Mouse (Mus musculus): Measurements from ENCODE around the gene Acvr1. TPM values are rescaled to one million over a fixed set of nuclear protein-coding genes. Genes with fewer than 3 reads are reported as not detected.

The Acvr1 gene
- total and polyA plus RNA-seq, 2 experiments from 2014 or later, result 4.1 to 10.0 TPM

DNA sequence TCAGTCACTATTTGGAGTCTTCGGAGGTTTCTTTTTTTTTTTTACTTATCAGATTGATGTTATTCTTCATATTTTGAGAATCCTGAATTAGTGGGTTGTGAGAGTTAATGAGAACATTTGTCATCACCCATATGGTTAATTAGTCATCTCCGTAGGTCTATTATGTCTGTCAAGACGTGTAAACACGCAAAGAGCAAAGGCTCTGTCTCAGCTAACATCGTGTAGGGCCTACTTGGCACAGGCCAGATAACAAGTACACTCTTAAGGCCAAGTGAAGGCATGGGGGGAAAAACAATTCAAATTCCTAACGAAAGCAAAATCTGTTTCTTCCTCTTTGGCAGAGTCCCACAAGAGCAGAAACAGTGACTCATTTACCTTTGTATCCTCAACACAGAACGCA is 178.4 kb downstream of the Acvr1 start:
- no peaks in the 10 kb centered on the region for H3K27me3 ChIP-seq (ENCODE audit: insufficient read depth, low read length)
- H3K36me3 ChIP-seq (ENCODE audit: insufficient read depth, low read length), result no peaks in the 10 kb centered on the region
- H3K4me1 ChIP-seq (ENCODE audit: insufficient read depth, low read length), result no peaks in the 10 kb centered on the region
- no peak overlapping the region for H3K9ac ChIP-seq (replicated peaks; ENCODE audit: low read length, poor library complexity, severe bottlenecking)
- ATAC-seq (ENCODE audit: low FRiP score) (no peak), DNase-seq (ENCODE audit: low spot score) (no peak)
- no peak overlapping the region for H3K27ac ChIP-seq (ENCODE audit: low read depth, low read length)
- no peak overlapping the region for H3K4me3 ChIP-seq (ENCODE audit: low read depth, low read length)
- H3K4me2 ChIP-seq (ENCODE audit: low read depth, low read length, poor library complexity, severe bottlenecking), result no peak overlapping the region
- WGBS, result 90% methylated on average over 7 of the region's 7 CpGs
- no peaks in the 10 kb centered on the region for H3K9me3 ChIP-seq (ENCODE audit: low read length)
- no peak for TF ChIP-seq CTCF (IDR thresholded peaks at IDR 0.05)

DNA sequence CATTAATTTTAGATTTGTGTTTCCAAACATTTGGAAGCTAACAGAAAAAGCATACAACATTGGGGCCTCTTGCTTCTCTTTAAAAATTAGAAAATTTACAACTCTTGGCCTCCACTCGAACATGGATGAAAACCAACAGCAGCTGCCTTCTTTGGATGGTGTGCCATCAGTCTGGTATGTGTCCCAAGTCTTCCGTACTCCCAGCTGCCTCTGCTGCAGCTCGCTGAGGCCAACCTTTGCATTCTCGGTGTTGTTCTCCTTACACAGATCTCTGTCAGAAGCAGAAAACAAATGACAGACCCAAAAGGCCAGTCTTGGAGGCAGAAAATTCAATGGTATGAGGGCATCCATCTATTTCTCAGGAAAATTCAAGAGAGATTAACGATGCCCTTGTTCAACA is 186.9 kb downstream of the Acvr1 start:
- DNase-seq (ENCODE audit: low spot score) (no peak), ATAC-seq (ENCODE audit: low FRiP score) (no peak)
- Histone ChIP-seq H3K4me1 (ENCODE audit: insufficient read depth, low read length) (no peaks in the 10 kb centered on the region), H3K36me3 (ENCODE audit: insufficient read depth, low read length) (no peaks in the 10 kb centered on the region), H3K9ac (replicated peaks; ENCODE audit: low read length, poor library complexity, severe bottlenecking) (no peak overlapping the region), H3K27me3 (ENCODE audit: insufficient read depth, low read length) (no peaks in the 10 kb centered on the region), H3K4me2 (ENCODE audit: low read depth, low read length, poor library complexity, severe bottlenecking) (no peak overlapping the region), H3K27ac (ENCODE audit: low read depth, low read length) (no peak overlapping the region), H3K9me3 (ENCODE audit: low read length) (no peaks in the 10 kb centered on the region), H3K4me3 (ENCODE audit: low read depth, low read length) (no peak overlapping the region)
- 84% methylated on average over 5 of the region's 5 CpGs for WGBS
- TF ChIP-seq CTCF (IDR thresholded peaks at IDR 0.05), result no peak

DNA sequence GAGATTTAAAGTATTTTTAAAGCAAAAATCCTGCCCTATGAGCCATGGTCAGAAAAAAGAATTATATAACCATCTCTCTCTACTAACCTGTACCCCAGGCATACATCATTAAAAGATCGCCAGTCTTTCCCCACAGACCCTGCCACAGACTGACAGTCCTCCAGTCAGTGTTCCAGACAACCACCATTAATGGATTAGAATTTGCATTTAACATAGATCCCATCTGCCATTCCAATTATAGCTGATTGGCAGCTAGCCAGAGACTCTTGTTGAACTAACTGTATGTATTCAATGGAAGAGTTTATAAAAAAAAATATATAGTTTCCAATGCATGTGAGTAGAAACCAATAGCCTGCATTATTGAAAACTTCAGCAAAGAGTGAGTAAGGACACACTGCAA is 187.5 kb downstream of the Acvr1 start:
- DNase-seq (ENCODE audit: low spot score) (no peak), ATAC-seq (ENCODE audit: low FRiP score) (no peak)
- H3K27me3 ChIP-seq (ENCODE audit: insufficient read depth, low read length), result no peaks in the 10 kb centered on the region
- no peak overlapping the region for H3K4me2 ChIP-seq (ENCODE audit: low read depth, low read length, poor library complexity, severe bottlenecking)
- no peak for TF ChIP-seq CTCF (IDR thresholded peaks at IDR 0.05)
- H3K9ac ChIP-seq (replicated peaks; ENCODE audit: low read length, poor library complexity, severe bottlenecking), result no peak overlapping the region
- H3K36me3 ChIP-seq (ENCODE audit: insufficient read depth, low read length), result no peaks in the 10 kb centered on the region
- no peaks in the 10 kb centered on the region for H3K9me3 ChIP-seq (ENCODE audit: low read length)
- 46% methylated on average over 1 of the region's 1 CpGs for WGBS
- H3K4me3 ChIP-seq (ENCODE audit: low read depth, low read length), result no peak overlapping the region
- no peaks in the 10 kb centered on the region for H3K4me1 ChIP-seq (ENCODE audit: insufficient read depth, low read length)
- no peak overlapping the region for H3K27ac ChIP-seq (ENCODE audit: low read depth, low read length)

DNA sequence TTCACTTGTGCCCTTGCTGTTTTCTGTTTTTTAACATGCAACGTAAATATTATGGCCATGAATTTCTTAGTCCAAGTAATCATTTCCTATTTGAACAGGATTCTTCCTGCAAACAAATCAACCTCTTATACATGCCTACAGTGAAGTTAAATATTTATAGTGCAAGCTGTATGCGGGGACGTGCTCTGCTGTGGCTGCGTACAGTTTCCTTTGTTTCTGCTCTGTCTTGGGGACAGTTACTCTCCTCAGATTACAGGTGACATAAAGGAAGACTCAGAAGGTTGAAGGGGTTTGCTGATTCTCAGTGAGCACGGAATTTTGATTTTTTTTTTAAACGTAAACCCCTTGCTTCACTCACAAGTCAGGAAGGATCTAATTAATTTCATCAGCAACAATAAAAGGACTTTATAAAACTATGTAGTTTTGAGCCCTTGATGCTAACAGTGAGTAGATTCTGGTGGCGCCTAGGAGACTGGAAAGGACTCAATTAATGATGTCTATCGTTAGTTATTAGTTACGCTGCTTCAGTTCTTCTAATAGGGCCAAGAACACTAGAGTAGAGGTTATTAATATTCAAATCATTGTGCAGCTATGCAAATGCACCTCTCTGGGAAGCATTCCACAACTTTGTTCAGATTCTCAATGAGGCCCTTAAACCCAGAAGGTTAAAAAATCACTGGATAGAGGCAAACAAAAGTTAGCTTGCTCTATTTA is 189.4 kb downstream of the Acvr1 start:
- H3K27ac ChIP-seq (ENCODE audit: low read depth, low read length), result no peak overlapping the region
- WGBS, result 51% methylated on average over 9 of the region's 9 CpGs
- no peak overlapping the region for H3K4me2 ChIP-seq (ENCODE audit: low read depth, low read length, poor library complexity, severe bottlenecking)
- 0 out of 2 replicates have a peak, but pooled peaks have one; percentile 27 for ATAC-seq (ENCODE audit: low FRiP score)
- H3K27me3 ChIP-seq (ENCODE audit: insufficient read depth, low read length), result no peaks in the 10 kb centered on the region
- H3K4me1 ChIP-seq (ENCODE audit: insufficient read depth, low read length), result no peaks in the 10 kb centered on the region
- H3K4me3 ChIP-seq (ENCODE audit: low read depth, low read length), result no peak overlapping the region
- peak; percentile 24 for DNase-seq (ENCODE audit: low spot score)
- H3K9ac ChIP-seq (replicated peaks; ENCODE audit: low read length, poor library complexity, severe bottlenecking), result no peak overlapping the region
- no peak for TF ChIP-seq CTCF (IDR thresholded peaks at IDR 0.05)
- no peaks in the 10 kb centered on the region for H3K36me3 ChIP-seq (ENCODE audit: insufficient read depth, low read length)
- no peaks in the 10 kb centered on the region for H3K9me3 ChIP-seq (ENCODE audit: low read length)

DNA sequence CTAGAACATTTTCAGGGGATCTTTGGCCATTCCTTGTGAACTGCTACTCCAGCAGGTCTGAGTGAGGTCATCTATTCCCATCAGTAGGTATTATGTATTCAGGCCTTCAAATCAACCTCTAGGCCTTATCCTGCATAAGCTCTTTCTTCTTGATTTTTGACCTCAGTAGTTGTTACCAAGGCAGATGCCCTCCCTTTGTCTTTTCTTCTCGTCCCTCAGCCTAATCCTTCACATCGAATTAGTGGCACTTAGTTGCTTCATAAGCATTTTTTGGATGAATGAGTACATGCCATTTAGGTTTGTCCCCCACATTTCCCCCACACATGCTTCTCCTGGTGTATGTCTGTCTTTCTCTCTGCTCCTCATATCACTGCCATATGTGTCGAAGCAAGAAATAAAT is 200.8 kb downstream of the Acvr1 start:
- Histone ChIP-seq H3K4me2 (ENCODE audit: low read depth, low read length, poor library complexity, severe bottlenecking) (no peak overlapping the region), H3K36me3 (ENCODE audit: insufficient read depth, low read length) (no peaks in the 10 kb centered on the region), H3K9ac (replicated peaks; ENCODE audit: low read length, poor library complexity, severe bottlenecking) (no peak overlapping the region), H3K27ac (ENCODE audit: low read depth, low read length) (no peak overlapping the region), H3K4me1 (ENCODE audit: insufficient read depth, low read length) (no peaks in the 10 kb centered on the region), H3K27me3 (ENCODE audit: insufficient read depth, low read length) (no peaks in the 10 kb centered on the region), H3K9me3 (ENCODE audit: low read length) (no peaks in the 10 kb centered on the region), H3K4me3 (ENCODE audit: low read depth, low read length) (no peak overlapping the region)
- TF ChIP-seq CTCF (IDR thresholded peaks at IDR 0.05), result no peak
- 68% methylated on average over 3 of the region's 3 CpGs for WGBS
- DNase-seq (ENCODE audit: low spot score), result no peak
- ATAC-seq (ENCODE audit: low FRiP score), result no peak

DNA sequence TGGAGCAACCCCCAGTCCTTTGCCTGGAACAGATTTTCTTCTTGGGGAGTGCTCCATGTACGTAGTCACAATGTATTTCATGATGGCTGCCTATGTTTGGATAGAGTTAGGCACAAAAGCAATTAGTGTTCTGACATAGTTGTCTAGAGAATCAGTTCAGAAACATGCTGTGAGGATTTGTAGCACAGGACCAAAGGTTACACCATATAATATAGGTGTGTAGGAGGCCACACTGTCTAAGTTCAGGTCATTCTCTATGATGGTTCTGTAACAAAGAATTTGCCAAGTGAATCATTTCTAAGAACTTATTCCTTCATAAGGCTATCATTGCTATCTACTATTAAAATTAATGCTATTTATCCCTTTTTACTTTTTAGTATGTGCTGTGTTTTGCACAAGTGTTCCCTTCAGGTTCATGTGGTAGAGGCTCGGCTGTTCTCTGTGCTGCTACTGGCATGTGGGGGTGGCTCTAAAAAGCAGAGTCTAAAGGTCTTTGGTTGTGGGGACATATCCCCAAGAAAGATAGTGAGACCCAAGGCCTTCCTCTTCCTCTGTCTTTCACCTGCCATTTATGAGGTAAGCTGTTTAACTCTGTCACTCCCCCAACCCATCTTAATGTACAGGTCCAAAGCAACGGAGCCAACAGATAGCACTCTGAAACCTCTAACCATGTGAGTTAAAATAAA is 205.5 kb downstream of the Acvr1 start:
- Histone ChIP-seq H3K27me3 (ENCODE audit: insufficient read depth, low read length) (no peaks in the 10 kb centered on the region), H3K36me3 (ENCODE audit: insufficient read depth, low read length) (no peaks in the 10 kb centered on the region), H3K9ac (replicated peaks; ENCODE audit: low read length, poor library complexity, severe bottlenecking) (no peak overlapping the region), H3K9me3 (ENCODE audit: low read length) (no peaks in the 10 kb centered on the region), H3K4me1 (ENCODE audit: insufficient read depth, low read length) (no peaks in the 10 kb centered on the region), H3K4me3 (ENCODE audit: low read depth, low read length) (no peak overlapping the region), H3K4me2 (ENCODE audit: low read depth, low read length, poor library complexity, severe bottlenecking) (no peak overlapping the region), H3K27ac (ENCODE audit: low read depth, low read length) (no peak overlapping the region)
- 89% methylated on average over 3 of the region's 3 CpGs for WGBS
- ATAC-seq (ENCODE audit: low FRiP score), result no peak
- no peak for DNase-seq (ENCODE audit: low spot score)
- no peak for TF ChIP-seq CTCF (IDR thresholded peaks at IDR 0.05)

Data from midbrain, postnatal 0 days (tissue).